Mouse (Mus musculus): ENCODE measurements around the gene Crhbp. TPM values are rescaled to one million over a fixed set of nuclear protein-coding genes. Genes with fewer than 3 reads are reported as not detected.

Gene Crhbp
- polyA plus RNA-seq, 1 experiment from 2014 or later = 0.11 TPM

DNA sequence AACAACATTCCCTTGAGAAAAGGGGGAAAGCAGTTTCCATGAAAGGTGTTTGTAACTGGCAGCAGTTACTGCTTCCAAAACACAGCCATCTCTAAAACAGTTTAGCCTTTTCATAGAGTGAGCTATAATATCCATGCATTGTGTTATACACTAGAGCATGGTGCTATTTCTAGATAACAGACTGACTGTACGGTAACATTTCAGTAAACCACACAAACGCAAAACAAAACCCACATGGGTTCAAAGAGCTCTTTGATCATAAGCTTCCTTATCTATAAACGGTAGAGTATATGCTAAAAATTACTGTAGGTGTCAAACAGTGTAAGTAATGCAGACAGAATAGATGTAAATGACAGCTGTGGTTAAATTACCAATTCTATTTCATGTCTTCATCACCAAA is 5.0 kb upstream of the Crhbp start:
- 0 out of 2 replicates have a peak, but pooled peaks cover 5% of the 10 kb centered on the region for H3K4me1 ChIP-seq (ENCODE audit: insufficient read depth)
- H3K9ac ChIP-seq (replicated peaks) = no peak overlapping the region
- no peaks in the 10 kb centered on the region for H3K9me3 ChIP-seq (ENCODE audit: low read length)
- TF ChIP-seq EP300 (IDR thresholded peaks at IDR 0.05; ENCODE audit: low read depth) (no peak), CTCF (IDR thresholded peaks at IDR 0.05; ENCODE audit: low read depth) (no peak)
- H3K27ac ChIP-seq (ENCODE audit: low read depth) = no peak overlapping the region
- ATAC-seq (no peak), DNase-seq (no peak)
- 37% methylated on average over 3 of the region's 3 CpGs for WGBS (ENCODE audit: insufficient replicate concordance)
- no peaks in the 10 kb centered on the region for H3K36me3 ChIP-seq (replicated peaks; ENCODE audit: insufficient read depth, low read length)
- H3K4me3 ChIP-seq (ENCODE audit: low read depth, low read length) = no peak overlapping the region
- H3K27me3 ChIP-seq (ENCODE audit: insufficient read depth, low read length) = peaks cover 3% of the 10 kb centered on the region
- no peak overlapping the region for H3K4me2 ChIP-seq (ENCODE audit: low read depth, low read length)

- no peak for DNase-seq
- ATAC-seq = no peak
- Histone ChIP-seq H3K36me3 (replicated peaks; ENCODE audit: insufficient read depth, low read length) (no peaks in the 10 kb centered on the region), H3K27ac (ENCODE audit: low read depth) (no peak overlapping the region), H3K9me3 (ENCODE audit: low read length) (no peaks in the 10 kb centered on the region), H3K9ac (replicated peaks) (no peak overlapping the region), H3K4me1 (ENCODE audit: insufficient read depth) (peaks cover 4% of the 10 kb centered on the region; the same call in 1 of the 2 replicates), H3K27me3 (ENCODE audit: insufficient read depth, low read length) (peaks cover 34% of the 10 kb centered on the region), H3K4me3 (ENCODE audit: low read depth, low read length) (no peak overlapping the region), H3K4me2 (ENCODE audit: low read depth, low read length) (peak overlapping the region; percentile 57)
- 20% methylated on average over 7 of the region's 7 CpGs for WGBS (ENCODE audit: insufficient replicate concordance)
- TF ChIP-seq CTCF (IDR thresholded peaks at IDR 0.05; ENCODE audit: low read depth) = no peak
- no peak for TF ChIP-seq EP300 (IDR thresholded peaks at IDR 0.05; ENCODE audit: low read depth)
These were observed 433 bp downstream of the Crhbp start for GRCm38 (mm10) chr13:95444291-95444690.

GRCm38 (mm10) chr13:95443376-95444233 is 1.1 kb downstream of the Crhbp start:
- TF ChIP-seq CTCF (IDR thresholded peaks at IDR 0.05; ENCODE audit: low read depth) (no peak), EP300 (IDR thresholded peaks at IDR 0.05; ENCODE audit: low read depth) (no peak)
- Histone ChIP-seq H3K9me3 (ENCODE audit: low read length) (no peaks in the 10 kb centered on the region), H3K4me1 (ENCODE audit: insufficient read depth) (peaks cover 4% of the 10 kb centered on the region; the same call in 1 of the 2 replicates), H3K36me3 (replicated peaks; ENCODE audit: insufficient read depth, low read length) (no peaks in the 10 kb centered on the region), H3K9ac (replicated peaks) (no peak overlapping the region), H3K27ac (ENCODE audit: low read depth) (no peak overlapping the region), H3K27me3 (ENCODE audit: insufficient read depth, low read length) (peaks cover 34% of the 10 kb centered on the region), H3K4me3 (ENCODE audit: low read depth, low read length) (peak overlapping the region; percentile 20; the same call in 1 of the 2 replicates), H3K4me2 (ENCODE audit: low read depth, low read length) (peak overlapping the region; percentile 57)
- no peak for DNase-seq
- no peak for ATAC-seq
- 3% methylated on average over 38 of the region's 46 CpGs for WGBS (ENCODE audit: insufficient replicate concordance)

GRCm38 (mm10) chr13:95442901-95443300 is 1.8 kb downstream of the Crhbp start:
- no peak for DNase-seq

GRCm38 (mm10) chr13:95439569-95439968 is 5.2 kb downstream of the Crhbp start:
- Histone ChIP-seq H3K36me3 (replicated peaks; ENCODE audit: insufficient read depth, low read length) (no peaks in the 10 kb centered on the region), H3K27ac (ENCODE audit: low read depth) (no peak overlapping the region), H3K4me2 (ENCODE audit: low read depth, low read length) (no peak overlapping the region), H3K9me3 (ENCODE audit: low read length) (no peaks in the 10 kb centered on the region), H3K9ac (replicated peaks) (no peak overlapping the region), H3K27me3 (ENCODE audit: insufficient read depth, low read length) (peaks cover 33% of the 10 kb centered on the region), H3K4me1 (ENCODE audit: insufficient read depth) (peaks cover 4% of the 10 kb centered on the region; the same call in 1 of the 2 replicates), H3K4me3 (ENCODE audit: low read depth, low read length) (no peak overlapping the region)
- 57% methylated on average over 5 of the region's 5 CpGs for WGBS (ENCODE audit: insufficient replicate concordance)
- DNase-seq = no peak
- ATAC-seq = no peak
- TF ChIP-seq CTCF (IDR thresholded peaks at IDR 0.05; ENCODE audit: low read depth) (no peak), EP300 (IDR thresholded peaks at IDR 0.05; ENCODE audit: low read depth) (no peak)

More at GRCm38 (mm10) chr13:95442901-95443300, 1.8 kb downstream of the Crhbp start:
- no peak for TF ChIP-seq EP300 (IDR thresholded peaks at IDR 0.05; ENCODE audit: low read depth)
- no peak for TF ChIP-seq CTCF (IDR thresholded peaks at IDR 0.05; ENCODE audit: low read depth)
- Histone ChIP-seq H3K4me1 (ENCODE audit: insufficient read depth) (peaks cover 4% of the 10 kb centered on the region; the same call in 1 of the 2 replicates), H3K9me3 (ENCODE audit: low read length) (no peaks in the 10 kb centered on the region), H3K27me3 (ENCODE audit: insufficient read depth, low read length) (peaks cover 35% of the 10 kb centered on the region), H3K9ac (replicated peaks) (no peak overlapping the region), H3K4me3 (ENCODE audit: low read depth, low read length) (no peak overlapping the region), H3K4me2 (ENCODE audit: low read depth, low read length) (peak overlapping the region; percentile 57; the same call in 1 of the 2 replicates), H3K36me3 (replicated peaks; ENCODE audit: insufficient read depth, low read length) (no peaks in the 10 kb centered on the region), H3K27ac (ENCODE audit: low read depth) (no peak overlapping the region)
- WGBS (ENCODE audit: insufficient replicate concordance) = 20% methylated on average over 4 of the region's 4 CpGs
- ATAC-seq = no peak

DNA sequence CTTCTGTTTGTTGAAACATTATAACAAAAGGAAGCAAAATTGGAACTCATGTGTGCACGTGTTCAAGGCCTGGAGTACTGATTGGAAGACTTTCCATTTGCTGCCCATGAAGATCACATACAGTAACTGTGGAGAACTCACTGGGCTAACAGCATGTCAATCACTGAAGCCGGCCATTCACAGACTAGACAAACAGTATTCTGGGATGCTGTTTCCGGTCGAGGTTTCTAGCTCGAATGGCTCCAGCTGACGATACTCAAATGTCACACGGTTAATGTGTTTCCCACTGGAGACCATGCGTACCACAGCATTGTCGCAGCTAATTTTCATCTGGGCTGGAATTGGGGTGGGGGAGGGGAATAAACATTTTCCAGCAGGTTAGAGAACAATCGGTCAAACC is 13.0 kb downstream of the Crhbp start:
- TF ChIP-seq EP300 (IDR thresholded peaks at IDR 0.05; ENCODE audit: low read depth) = no peak
- TF ChIP-seq CTCF (IDR thresholded peaks at IDR 0.05; ENCODE audit: low read depth) = no peak
- no peaks in the 10 kb centered on the region for H3K4me1 ChIP-seq (ENCODE audit: insufficient read depth)
- H3K36me3 ChIP-seq (replicated peaks; ENCODE audit: insufficient read depth, low read length) = no peaks in the 10 kb centered on the region
- no peak overlapping the region for H3K4me3 ChIP-seq (ENCODE audit: low read depth, low read length)
- no peak overlapping the region for H3K9ac ChIP-seq (replicated peaks)
- H3K9me3 ChIP-seq (ENCODE audit: low read length) = no peaks in the 10 kb centered on the region
- 76% methylated on average over 10 of the region's 10 CpGs for WGBS (ENCODE audit: insufficient replicate concordance)
- H3K4me2 ChIP-seq (ENCODE audit: low read depth, low read length) = no peak overlapping the region
- H3K27ac ChIP-seq (ENCODE audit: low read depth) = no peak overlapping the region
- ATAC-seq (no peak), DNase-seq (no peak)
- H3K27me3 ChIP-seq (ENCODE audit: insufficient read depth, low read length) = no peaks in the 10 kb centered on the region
